In the genomic region with DNA sequence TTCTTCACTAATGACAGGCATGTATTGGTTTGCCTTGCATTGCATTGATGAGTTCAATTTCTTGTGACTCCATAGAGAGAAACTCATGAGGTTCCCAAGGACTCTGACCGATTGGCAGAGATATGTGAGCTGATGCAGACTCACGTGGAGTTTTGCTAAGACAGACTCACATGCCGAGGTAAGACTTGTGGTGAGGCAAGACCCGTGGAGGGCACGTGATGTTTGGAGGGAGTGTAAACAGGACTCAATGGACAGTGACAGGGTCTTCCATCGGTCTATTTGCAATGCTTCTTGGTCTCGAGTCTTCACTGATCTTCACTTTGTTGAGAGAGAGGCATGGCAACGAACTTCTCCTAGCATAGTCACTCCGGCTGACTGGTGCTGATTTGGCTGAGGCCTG, we compare ENCODE assay signal across 20 mouse cellular contexts.
"Had no signal": no experiment of that assay in that cellular context is flagged by ENCODE, and none has a peak within 500 bp of the region (broad histone marks: within the 10 kb centered on the region; RNA-seq: fewer than 3 reads in every experiment).

No protein-coding gene starts in this region.

- H3K36me3 ChIP-seq: liver, embryonic 12.5 days; liver, embryonic 15.5 days; lung, embryonic 15.5 days; midbrain, embryonic 10.5 days; midbrain, embryonic 13.5 days; neural tube, embryonic 13.5 days had no signal

- H3K27me3 ChIP-seq: liver, embryonic 12.5 days; liver, embryonic 15.5 days; lung, embryonic 15.5 days; midbrain, embryonic 13.5 days; neural tube, embryonic 13.5 days had no signal

- DNase-seq: layer of hippocampus, postnatal 36 days; lung, adult 18-20 months; lung, postnatal 10 days; lung, postnatal 36 days; retina, postnatal 1 day; right cerebral cortex, postnatal 25 days; spleen, adult 18-20 months; thymus, adult 2 months; thymus, postnatal 14 days had no signal

- H3K27ac ChIP-seq: left cerebral cortex, adult 2 months; liver, embryonic 12.5 days; liver, embryonic 15.5 days; lung, embryonic 15.5 days; midbrain, embryonic 10.5 days; midbrain, embryonic 13.5 days; neural tube, embryonic 13.5 days had no signal

- H3K9me3 ChIP-seq: liver, embryonic 12.5 days; liver, embryonic 15.5 days; lung, embryonic 15.5 days; midbrain, embryonic 10.5 days; midbrain, embryonic 13.5 days; neural tube, embryonic 13.5 days had no signal

- H3K9ac ChIP-seq: liver, embryonic 12.5 days; liver, embryonic 15.5 days; lung, embryonic 15.5 days; midbrain, embryonic 13.5 days; neural tube, embryonic 13.5 days had no signal

- ATAC-seq: intestine, postnatal 0 days; liver, embryonic 12.5 days; midbrain, embryonic 13.5 days; midbrain, embryonic 16.5 days had no signal

- H3K4me1 ChIP-seq: liver, embryonic 12.5 days; liver, embryonic 15.5 days; lung, embryonic 15.5 days; midbrain, embryonic 10.5 days; midbrain, embryonic 13.5 days; neural tube, embryonic 13.5 days had no signal

- H3K4me3 ChIP-seq: left cerebral cortex, adult 2 months; liver, embryonic 12.5 days; liver, embryonic 15.5 days; lung, embryonic 15.5 days; megakaryocyte, embryonic 14.5 days; midbrain, embryonic 10.5 days; midbrain, embryonic 13.5 days; myocyte; neural tube, embryonic 13.5 days had no signal

- H3K4me2 ChIP-seq: liver, embryonic 12.5 days; liver, embryonic 15.5 days; lung, embryonic 15.5 days; midbrain, embryonic 13.5 days; neural tube, embryonic 13.5 days had no signal
